Mouse (Mus musculus): ENCODE measurements around the gene Adamtsl1. TPM values are rescaled to one million over a fixed set of nuclear protein-coding genes. Genes with fewer than 3 reads are reported as not detected.

The Adamtsl1 gene
- polyA plus RNA-seq, 1 experiment from 2014 or later: 10.2 TPM

DNA sequence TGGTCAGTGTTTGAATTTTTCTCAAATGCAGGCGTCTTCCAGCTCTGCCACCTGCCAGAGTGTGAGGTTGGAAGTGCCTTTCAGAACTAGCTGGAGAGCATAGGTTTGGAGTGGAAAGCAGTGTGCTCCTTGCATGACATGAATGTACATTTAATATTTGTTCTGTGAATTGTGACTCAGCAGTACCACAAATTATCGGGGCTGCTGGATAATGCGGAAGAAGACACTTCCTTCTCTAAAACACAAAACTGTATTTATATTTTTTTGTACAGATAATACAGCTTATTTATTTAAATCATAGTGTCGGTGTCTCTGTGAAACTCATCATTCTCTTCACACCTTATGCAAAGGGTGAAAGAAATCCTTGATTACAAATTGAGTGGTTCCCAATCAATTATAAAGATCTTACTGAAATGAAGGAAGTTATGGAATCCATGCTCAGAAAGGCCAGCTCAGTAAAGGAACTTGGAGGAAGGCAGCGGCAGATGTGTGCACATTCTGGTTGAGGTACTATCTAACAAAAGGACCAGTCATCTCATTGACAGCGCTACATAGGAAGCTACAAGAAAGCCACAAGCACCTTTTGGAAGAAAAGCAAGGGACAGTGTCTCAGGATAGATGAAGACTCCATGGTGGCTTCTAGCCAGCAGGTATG is 914.2 kb downstream of the Adamtsl1 start:
- no peak for DNase-seq (ENCODE audit: low spot score)
- Histone ChIP-seq H3K36me3 (ENCODE audit: insufficient read depth, low read length) (no peaks in the 10 kb centered on the region), H3K4me1 (replicated peaks; ENCODE audit: insufficient read depth, low read length) (no peaks in the 10 kb centered on the region), H3K27me3 (ENCODE audit: insufficient read depth, low read length) (no peaks in the 10 kb centered on the region), H3K27ac (no peak overlapping the region), H3K4me3 (replicated peaks; ENCODE audit: low read depth, low read length) (no peak overlapping the region), H3K9me3 (replicated peaks; ENCODE audit: low read length) (no peaks in the 10 kb centered on the region), H3K4me2 (ENCODE audit: low read length) (no peak overlapping the region), H3K9ac (ENCODE audit: low read depth, low read length) (no peak overlapping the region)
- ATAC-seq (replicated peaks; ENCODE audit: low FRiP score, low read depth): no peak
- TF ChIP-seq CTCF (IDR thresholded peaks at IDR 0.05; ENCODE audit: low read depth): no peak
- 91% methylated on average over 6 of the region's 6 CpGs for WGBS

DNA sequence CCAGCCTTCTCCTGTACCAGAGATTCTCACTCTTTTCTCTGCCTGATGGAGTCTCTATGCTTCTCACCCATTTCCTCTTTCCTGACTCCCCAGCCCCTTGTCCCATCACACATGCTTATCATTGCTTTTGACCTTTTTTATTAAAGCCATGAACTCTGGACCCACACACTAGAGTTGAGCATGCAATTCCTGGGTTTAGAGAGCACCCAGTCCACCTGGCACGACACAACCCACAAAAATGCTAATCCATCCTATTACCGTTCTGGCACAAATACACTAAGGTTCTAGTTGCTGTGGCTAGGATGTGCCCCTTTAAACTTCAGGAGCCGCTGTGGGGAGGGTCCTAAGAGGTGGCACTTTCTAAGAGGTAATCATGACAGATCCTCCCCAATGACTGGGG is 921.7 kb downstream of the Adamtsl1 start:
- Histone ChIP-seq H3K4me1 (replicated peaks; ENCODE audit: insufficient read depth, low read length) (no peaks in the 10 kb centered on the region), H3K27ac (no peak overlapping the region), H3K9ac (ENCODE audit: low read depth, low read length) (no peak overlapping the region), H3K4me3 (replicated peaks; ENCODE audit: low read depth, low read length) (no peak overlapping the region), H3K27me3 (ENCODE audit: insufficient read depth, low read length) (no peaks in the 10 kb centered on the region), H3K9me3 (replicated peaks; ENCODE audit: low read length) (no peaks in the 10 kb centered on the region), H3K36me3 (ENCODE audit: insufficient read depth, low read length) (no peaks in the 10 kb centered on the region), H3K4me2 (ENCODE audit: low read length) (no peak overlapping the region)
- no peak for ATAC-seq (replicated peaks; ENCODE audit: low FRiP score, low read depth)
- 86% methylated on average over 3 of the region's 3 CpGs for WGBS
- DNase-seq (ENCODE audit: low spot score): no peak
- TF ChIP-seq CTCF (IDR thresholded peaks at IDR 0.05; ENCODE audit: low read depth): no peak

DNA sequence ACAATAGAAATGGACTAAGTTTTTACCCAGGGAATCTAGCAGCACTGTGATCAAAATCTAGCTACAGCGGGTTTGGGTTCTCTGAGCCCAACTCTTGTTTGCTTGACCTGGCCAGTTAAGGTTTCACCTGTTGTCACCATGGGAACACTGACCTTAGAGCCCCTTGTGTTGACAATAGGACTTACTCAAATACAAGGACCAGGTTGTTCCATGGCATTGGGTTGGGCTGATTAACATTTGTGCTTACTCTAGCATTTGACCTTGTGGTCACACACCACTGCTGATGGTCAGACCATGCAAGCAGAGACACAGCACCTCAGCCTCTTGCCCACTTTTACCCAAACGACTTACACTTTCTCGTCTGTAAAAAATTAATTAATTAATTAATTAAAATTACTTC is 922.4 kb downstream of the Adamtsl1 start:
- no peak overlapping the region for H3K4me3 ChIP-seq (replicated peaks; ENCODE audit: low read depth, low read length)
- 54% methylated on average over 3 of the region's 3 CpGs for WGBS

DNA sequence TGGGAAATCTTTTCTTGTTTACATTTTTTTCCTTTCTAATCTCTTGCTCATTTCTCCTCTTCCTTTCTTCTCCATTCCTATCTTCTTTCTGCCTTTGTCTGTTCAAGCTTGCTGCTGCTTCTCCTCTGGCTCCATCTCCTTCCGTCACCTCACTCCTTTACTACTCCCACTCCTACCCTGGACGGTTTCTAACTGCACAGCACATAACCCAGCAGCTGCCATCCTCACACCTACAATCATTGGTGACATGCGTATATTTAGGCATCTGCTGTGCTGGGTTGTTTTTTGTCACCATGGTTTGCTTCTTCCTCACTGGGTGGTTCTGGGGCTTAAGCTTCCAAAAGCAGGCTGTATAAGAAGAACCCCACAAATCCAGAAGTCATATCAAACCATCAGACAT is 936.5 kb downstream of the Adamtsl1 start:
- no peak for TF ChIP-seq CTCF (IDR thresholded peaks at IDR 0.05; ENCODE audit: low read depth)
- ATAC-seq (replicated peaks; ENCODE audit: low FRiP score, low read depth) (no peak), DNase-seq (ENCODE audit: low spot score) (no peak)
- no peak overlapping the region for H3K4me3 ChIP-seq (replicated peaks; ENCODE audit: low read depth, low read length)
- no peak overlapping the region for H3K27ac ChIP-seq
- WGBS: 79% methylated on average over 3 of the region's 3 CpGs
- no peak overlapping the region for H3K4me2 ChIP-seq (ENCODE audit: low read length)
- no peaks in the 10 kb centered on the region for H3K4me1 ChIP-seq (replicated peaks; ENCODE audit: insufficient read depth, low read length)
- no peak overlapping the region for H3K9ac ChIP-seq (ENCODE audit: low read depth, low read length)
- no peaks in the 10 kb centered on the region for H3K27me3 ChIP-seq (ENCODE audit: insufficient read depth, low read length)
- no peaks in the 10 kb centered on the region for H3K9me3 ChIP-seq (replicated peaks; ENCODE audit: low read length)
- H3K36me3 ChIP-seq (ENCODE audit: insufficient read depth, low read length): no peaks in the 10 kb centered on the region

More for the DNA sequence above, 922.4 kb downstream of the Adamtsl1 start:
- Histone ChIP-seq H3K4me2 (ENCODE audit: low read length) (no peak overlapping the region), H3K27ac (no peak overlapping the region), H3K36me3 (ENCODE audit: insufficient read depth, low read length) (no peaks in the 10 kb centered on the region), H3K27me3 (ENCODE audit: insufficient read depth, low read length) (no peaks in the 10 kb centered on the region), H3K9me3 (replicated peaks; ENCODE audit: low read length) (no peaks in the 10 kb centered on the region), H3K9ac (ENCODE audit: low read depth, low read length) (no peak overlapping the region), H3K4me1 (replicated peaks; ENCODE audit: insufficient read depth, low read length) (no peaks in the 10 kb centered on the region)
- peak; percentile 36 for DNase-seq (ENCODE audit: low spot score)
- no peak for TF ChIP-seq CTCF (IDR thresholded peaks at IDR 0.05; ENCODE audit: low read depth)
- peak; percentile 80; the same call in 1 of the 2 replicates for ATAC-seq (replicated peaks; ENCODE audit: low FRiP score, low read depth)

DNA sequence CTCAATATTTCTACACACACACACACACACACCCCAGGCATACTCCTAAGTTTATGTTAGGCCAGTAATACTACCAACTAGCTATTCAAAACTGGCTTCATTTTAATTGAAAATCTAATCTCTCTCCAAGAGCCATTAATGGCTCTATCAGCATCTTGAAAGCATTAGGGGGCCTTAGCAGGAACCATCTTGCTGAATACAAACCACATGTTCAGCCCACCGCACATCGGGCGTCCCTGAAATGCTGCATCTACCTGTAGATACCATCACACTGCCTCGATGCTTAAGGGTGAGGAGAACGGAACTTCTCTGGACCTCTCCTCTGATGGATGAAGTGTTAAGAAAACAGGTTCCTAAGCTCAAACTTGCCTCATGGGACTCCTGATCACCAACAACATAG is 950.8 kb downstream of the Adamtsl1 start:
- 84% methylated on average over 5 of the region's 5 CpGs for WGBS
- no peak for DNase-seq (ENCODE audit: low spot score)
- Histone ChIP-seq H3K36me3 (ENCODE audit: insufficient read depth, low read length) (no peaks in the 10 kb centered on the region), H3K4me3 (replicated peaks; ENCODE audit: low read depth, low read length) (no peak overlapping the region), H3K27ac (no peak overlapping the region), H3K9me3 (replicated peaks; ENCODE audit: low read length) (no peaks in the 10 kb centered on the region), H3K4me2 (ENCODE audit: low read length) (no peak overlapping the region), H3K27me3 (ENCODE audit: insufficient read depth, low read length) (no peaks in the 10 kb centered on the region), H3K9ac (ENCODE audit: low read depth, low read length) (no peak overlapping the region), H3K4me1 (replicated peaks; ENCODE audit: insufficient read depth, low read length) (no peaks in the 10 kb centered on the region)
- no peak for TF ChIP-seq CTCF (IDR thresholded peaks at IDR 0.05; ENCODE audit: low read depth)
- no peak for ATAC-seq (replicated peaks; ENCODE audit: low FRiP score, low read depth)
